Mouse (Mus musculus) cerebellum, adult 2 months (tissue): ENCODE results near the gene Kars.

Experiments
- CTCF ChIP-seq: fragments of 200-500 bp; IDR thresholded peaks from 2 replicates; pipeline ENCODE4 v1.5.1; 2011; ENCODE audit warnings: low read depth, mild to moderate bottlenecking, control low read depth, low read length, moderate library complexity, borderline replicate concordance; ENCODE audit not compliant: insufficient read depth
- POLR2A ChIP-seq: fragments of 200-500 bp; IDR thresholded peaks from 2 replicates; pipeline ENCODE4 v1.6.1; 2011; ENCODE audit warnings: low read length, control low read depth, borderline replicate concordance; ENCODE audit not compliant: insufficient read depth

DNA sequence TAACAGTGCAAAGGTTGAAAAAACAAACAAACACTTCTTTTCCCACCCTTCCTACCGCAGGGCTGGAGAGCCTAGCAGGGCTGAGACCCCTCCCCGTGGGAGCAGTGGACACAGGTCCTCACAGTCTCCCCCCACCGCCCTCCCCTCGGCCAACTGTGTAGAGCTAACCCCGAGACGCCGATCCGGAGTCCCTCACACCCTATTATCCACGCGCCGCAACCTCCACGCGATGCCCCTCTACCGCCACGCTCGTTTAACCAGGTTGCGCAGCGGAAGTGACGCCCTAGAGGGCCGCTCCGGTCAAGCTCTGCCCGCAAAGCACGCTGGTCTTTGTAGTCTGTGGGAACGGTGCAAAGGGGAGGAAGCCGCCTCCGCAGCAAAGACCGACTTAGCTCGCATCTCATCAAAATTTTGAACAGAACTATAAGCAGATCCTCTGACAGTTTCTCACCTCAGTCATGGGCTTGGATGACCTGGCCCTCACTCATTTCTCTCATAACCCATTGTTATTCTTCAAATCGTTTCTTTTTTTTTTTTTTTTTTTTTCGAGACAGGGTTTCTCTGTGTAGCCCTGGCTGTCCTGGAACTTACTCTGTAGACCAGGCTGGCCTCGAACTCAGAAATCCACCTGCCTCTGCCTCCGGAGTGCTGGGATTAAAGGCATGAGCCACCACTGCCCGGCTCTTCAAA is 19.0 kb downstream of the Kars start, which contains the start of gene Adat1:
- TF ChIP-seq POLR2A (peak; percentile 93), CTCF (no peak)
